Mouse (Mus musculus) cerebellum, adult 9-11 months (tissue): Measurements from ENCODE around the gene Ddah1.
"Not testable (repeated sequence)": the region's sequence is repeated elsewhere in the genome, so short reads cannot be mapped to it uniquely, and the experiment has no call there.

Experiments
- DNase-seq: peaks from one replicate; pipeline ENCODE4 v3.0.0; 2022

Ddah1 gene

GRCm38 (mm10) chr3:145873271-145873670 is 114.8 kb downstream of the Ddah1 start:
- DNase-seq: no peak

GRCm38 (mm10) chr3:145874126-145874525 is 115.7 kb downstream of the Ddah1 start:
- no peak for DNase-seq

GRCm38 (mm10) chr3:145876120-145876519 is 117.6 kb downstream of the Ddah1 start:
- DNase-seq: no peak

GRCm38 (mm10) chr3:145878867-145879266 is 120.4 kb downstream of the Ddah1 start:
- not testable (repeated sequence) for DNase-seq

- no peak for DNase-seq
Observed at GRCm38 (mm10) chr3:145880335-145880734, 121.9 kb downstream of the Ddah1 start.

- DNase-seq: no peak
Observed at GRCm38 (mm10) chr3:145882076-145882874, 123.8 kb downstream of the Ddah1 start.

GRCm38 (mm10) chr3:145883233-145883632 is 124.8 kb downstream of the Ddah1 start:
- DNase-seq: no peak

- DNase-seq: no peak
Observed at GRCm38 (mm10) chr3:145885376-145885775, 126.9 kb downstream of the Ddah1 start.

GRCm38 (mm10) chr3:145885851-145886464 is 127.5 kb downstream of the Ddah1 start:
- DNase-seq: no peak

GRCm38 (mm10) chr3:145887430-145887971 is 129.0 kb downstream of the Ddah1 start:
- no peak for DNase-seq

GRCm38 (mm10) chr3:145890346-145891132 is 132.1 kb downstream of the Ddah1 start:
- peak; percentile 29 for DNase-seq

GRCm38 (mm10) chr3:145892451-145892850 is 134.0 kb downstream of the Ddah1 start:
- DNase-seq: no peak

GRCm38 (mm10) chr3:145894131-145894530 is 135.7 kb downstream of the Ddah1 start:
- DNase-seq: no peak

- no peak for DNase-seq
Observed at GRCm38 (mm10) chr3:145897749-145898148, 139.3 kb downstream of the Ddah1 start.

- no peak for DNase-seq
Observed at GRCm38 (mm10) chr3:145899832-145900231, 141.4 kb downstream of the Ddah1 start.

GRCm38 (mm10) chr3:145903530-145903929 is 145.1 kb downstream of the Ddah1 start:
- DNase-seq: no peak

- no peak for DNase-seq
Observed at GRCm38 (mm10) chr3:145904850-145905776, 146.6 kb downstream of the Ddah1 start.

GRCm38 (mm10) chr3:145906582-145906981 is 148.1 kb downstream of the Ddah1 start:
- no peak for DNase-seq

GRCm38 (mm10) chr3:145912512-145912911 is 154.0 kb downstream of the Ddah1 start:
- DNase-seq: no peak

GRCm38 (mm10) chr3:145913263-145913662 is 154.8 kb downstream of the Ddah1 start:
- no peak for DNase-seq

GRCm38 (mm10) chr3:145913942-145914341 is 155.5 kb downstream of the Ddah1 start:
- DNase-seq: not testable (repeated sequence)

GRCm38 (mm10) chr3:145916374-145916773 is 157.9 kb downstream of the Ddah1 start:
- DNase-seq: no peak
